Mouse (Mus musculus) C2C12 (cell line): ENCODE results near the gene Lpcat1.

Experiments
- CTCF ChIP-seq: IDR thresholded peaks from one replicate; pipeline ENCODE4 v1.5.1; 2011; ENCODE audit not compliant: control insufficient read depth, insufficient read depth, insufficient read length
- MAX ChIP-seq: IDR thresholded peaks from one replicate; pipeline ENCODE4 v1.6.1; 2011; ENCODE audit warnings: mild to moderate bottlenecking, control low read depth

- TF ChIP-seq CTCF, result no peak
- TF ChIP-seq MAX, result no peak
Observed at GRCm38 (mm10) chr13:73433681-73434535, 33.1 kb upstream of the Lpcat1 start.
